Mouse (Mus musculus) myocyte (in vitro differentiated cells): ENCODE results near the gene Ptpn12. TPM values are rescaled to one million over a fixed set of nuclear protein-coding genes. Genes with fewer than 3 reads are reported as not detected.
A peak's percentile ranks its signal among the peaks of the same experiment; 100 is the strongest.

Experiments used
- H3K27me3 ChIP-seq: one replicate; pipeline ENCODE4 v1.6.1; 2011; ENCODE audit not compliant: control insufficient read depth, insufficient read depth, insufficient read length
- H3K36me3 ChIP-seq: one replicate; pipeline ENCODE4 v1.6.1; 2011; ENCODE audit not compliant: control insufficient read depth, insufficient read depth
- H3K4me2 ChIP-seq: one replicate; pipeline ENCODE4 v1.6.1; 2011; ENCODE audit warnings: low read depth, control low read depth
- H3K4me3 ChIP-seq: one replicate; pipeline ENCODE4 v1.5.1; 2011; ENCODE audit warnings: mild to moderate bottlenecking, control low read depth, moderate library complexity
- H3K79me2 ChIP-seq: one replicate; pipeline ENCODE4 v1.6.1; 2011; ENCODE audit not compliant: control insufficient read depth, insufficient read depth
- H3ac ChIP-seq: one replicate; pipeline ENCODE4 v1.6.1; 2011; ENCODE audit not compliant: control insufficient read depth, insufficient read length
- CEBPB ChIP-seq: IDR thresholded peaks from 2 replicates; pipeline ENCODE4 v1.6.1; 2011; ENCODE audit warnings: mild to moderate bottlenecking, moderate library complexity; ENCODE audit not compliant: poor library complexity, insufficient read depth, severe bottlenecking
- E2F4 ChIP-seq: IDR thresholded peaks from one replicate; pipeline ENCODE4 v1.6.1; 2011; ENCODE audit warnings: mild to moderate bottlenecking, control low read depth, moderate library complexity; ENCODE audit not compliant: insufficient read depth
- MAX ChIP-seq: IDR thresholded peaks from one replicate; pipeline ENCODE4 v1.6.1; 2011; ENCODE audit warnings: low read depth, mild to moderate bottlenecking, control low read depth
- MYOD1 ChIP-seq, 3 experiments: IDR thresholded peaks; one replicate each; pipeline ENCODE4 v1.6.1; 2011; ENCODE audit warnings: control low read depth in 2 of 3, low read depth in 2 of 3, mild to moderate bottlenecking in 2 of 3, moderate library complexity in 1 of 3; ENCODE audit not compliant: insufficient read length in 2 of 3, control insufficient read depth in 1 of 3
- MYOG ChIP-seq, 3 experiments: IDR thresholded peaks; one replicate each; pipeline ENCODE4 v1.6.1; 2011; ENCODE audit warnings: control low read depth in 2 of 3, low read depth in 2 of 3, mild to moderate bottlenecking in 2 of 3; ENCODE audit not compliant: insufficient read length in 2 of 3, control insufficient read depth in 1 of 3, insufficient read depth in 1 of 3
- POLR2A ChIP-seq: IDR thresholded peaks from one replicate; pipeline ENCODE4 v1.6.1; 2011; ENCODE audit warnings: low read depth, mild to moderate bottlenecking, control low read depth, moderate library complexity; ENCODE audit not compliant: insufficient read length
- POLR2AphosphoS2 ChIP-seq: IDR thresholded peaks from one replicate; pipeline ENCODE4 v1.6.1; 2011; ENCODE audit warnings: low read depth, control low read depth; ENCODE audit not compliant: insufficient read length
- REST ChIP-seq: IDR thresholded peaks from one replicate; pipeline ENCODE4 v1.6.1; 2011; ENCODE audit warnings: mild to moderate bottlenecking, control low read depth, moderate library complexity; ENCODE audit not compliant: insufficient read depth, insufficient read length
- SRF ChIP-seq: IDR thresholded peaks from one replicate; pipeline ENCODE4 v1.6.1; 2011; ENCODE audit warnings: low read depth; ENCODE audit not compliant: control insufficient read depth, insufficient read length
- TCF12 ChIP-seq: IDR thresholded peaks from one replicate; pipeline ENCODE4 v1.6.1; 2011; ENCODE audit warnings: mild to moderate bottlenecking, control low read depth; ENCODE audit not compliant: poor library complexity, insufficient read depth, severe bottlenecking
- TCF3 ChIP-seq: IDR thresholded peaks from one replicate; pipeline ENCODE4 v1.6.1; 2011; ENCODE audit warnings: low read depth, control low read depth; ENCODE audit not compliant: insufficient read length
- USF1 ChIP-seq: IDR thresholded peaks from one replicate; pipeline ENCODE4 v1.6.1; 2011; ENCODE audit warnings: low read depth, mild to moderate bottlenecking, control low read depth, moderate library complexity
- polyA plus RNA-seq: library from polyadenylated mRNA; unstranded; fragments of >200 nt; fragmentation: generic; extraction: Trizol; gene quantifications from one replicate; pipeline ENCODE4 v1.2.1, GENCODE M21; 2012; ENCODE audit warnings: missing spikeins

The Ptpn12 gene
- polyA plus RNA-seq, 1 experiment, result 23.2 TPM

DNA sequence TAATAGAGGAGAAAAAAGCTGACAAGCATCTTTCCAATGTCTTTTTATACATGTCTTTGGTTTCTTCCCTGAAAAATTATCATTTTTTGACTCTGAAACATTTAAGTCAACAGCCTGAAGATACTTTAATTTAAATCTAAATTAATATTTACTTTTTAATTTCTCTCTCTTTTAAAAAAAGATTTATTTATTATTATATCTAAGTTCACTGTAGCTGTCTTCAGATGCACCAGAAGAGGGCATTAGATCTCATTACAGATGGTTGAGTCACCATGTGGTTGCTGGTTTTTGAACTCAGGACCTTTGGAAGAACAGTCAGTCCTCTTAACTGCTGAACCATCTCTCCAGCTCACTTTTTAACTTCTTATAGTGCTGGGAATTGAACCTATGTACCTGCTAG lies 44.8 kb downstream of the Ptpn12 start:
- H3K79me2 ChIP-seq, result no peaks in the 10 kb centered on the region
- no peak overlapping the region for H3K4me2 ChIP-seq
- TF ChIP-seq TCF12 (no peak), MYOG (IDR thresholded peaks at IDR 0.05; ENCODE audit: control insufficient read depth in 1 of 3, insufficient read depth in 1 of 3, insufficient read length in 2 of 3, low read depth in 2 of 3) (no peak), MAX (no peak), POLR2A (no peak), MYOD1 (IDR thresholded peaks at IDR 0.05; ENCODE audit: control insufficient read depth in 1 of 3, insufficient read length in 2 of 3, low read depth in 2 of 3) (no peak), TCF3 (no peak), POLR2AphosphoS2 (no peak), USF1 (no peak), REST (no peak), SRF (no peak)
- H3K27me3 ChIP-seq, result no peaks in the 10 kb centered on the region
- H3ac ChIP-seq, result no peak overlapping the region
- H3K4me3 ChIP-seq, result no peak overlapping the region
- peaks cover 74% of the 10 kb centered on the region for H3K36me3 ChIP-seq

DNA sequence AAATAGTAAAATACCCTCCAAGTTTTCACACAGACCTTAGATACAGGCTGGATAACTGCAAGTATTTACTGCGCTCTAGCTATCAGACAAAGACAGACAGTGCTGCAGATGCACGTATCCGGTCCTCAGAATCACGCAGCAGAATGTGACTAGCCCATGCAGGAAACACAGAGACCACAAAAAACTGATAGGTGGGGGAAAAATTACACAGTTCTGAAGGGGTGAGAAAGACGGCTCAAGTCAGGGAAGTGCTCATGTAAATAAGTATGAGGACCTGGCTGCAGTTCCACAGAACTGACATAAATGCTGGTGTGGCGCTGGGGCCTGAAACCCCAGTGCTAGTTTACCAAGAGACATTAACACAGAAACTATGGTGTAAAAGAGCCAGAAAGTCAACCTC lies 53.0 kb downstream of the Ptpn12 start:
- Histone ChIP-seq H3K36me3 (peaks cover 77% of the 10 kb centered on the region), H3K4me2 (no peak overlapping the region)

DNA sequence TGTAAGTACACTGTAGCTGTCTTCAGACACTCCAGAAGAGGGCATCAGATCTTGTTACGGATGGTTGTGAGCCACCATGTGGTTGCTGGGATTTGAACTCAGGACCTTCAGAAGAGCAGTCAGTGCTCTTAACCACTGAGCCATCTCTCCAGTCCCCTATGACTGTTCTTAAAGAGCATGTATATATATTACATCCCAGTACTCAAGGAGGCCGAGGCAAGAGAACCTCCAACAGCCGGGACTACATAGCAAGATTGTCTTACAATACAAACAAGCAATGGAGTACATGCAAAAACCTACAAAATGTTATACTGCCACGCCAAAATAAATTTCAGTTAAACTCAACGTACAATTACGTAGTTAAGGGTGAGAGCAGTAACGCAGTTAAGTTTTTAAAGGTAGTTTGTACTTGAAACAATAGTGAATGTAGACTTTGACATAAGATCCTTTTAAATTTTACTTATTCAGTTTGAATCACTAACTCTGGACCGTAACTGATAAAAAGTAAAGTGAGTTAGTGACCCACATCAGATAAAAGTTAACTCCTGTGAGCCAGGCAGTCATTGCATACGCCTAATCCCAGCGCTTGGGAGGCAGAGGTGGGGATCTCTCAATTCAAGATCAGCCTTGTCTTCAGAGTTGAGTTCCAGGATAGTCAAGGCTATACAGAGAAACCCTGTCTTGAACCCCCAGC lies 53.9 kb downstream of the Ptpn12 start:
- TF ChIP-seq SRF, result no peak
- TF ChIP-seq POLR2AphosphoS2, result no peak
- no peak for TF ChIP-seq USF1
- TF ChIP-seq POLR2A, result no peak
- TF ChIP-seq CEBPB, result no peak
- no peak for TF ChIP-seq TCF12
- TF ChIP-seq MAX, result no peak
- no peak for TF ChIP-seq E2F4
- TF ChIP-seq REST, result no peak
- TF ChIP-seq TCF3, result no peak
- no peak for TF ChIP-seq MYOG (IDR thresholded peaks at IDR 0.05; ENCODE audit: control insufficient read depth in 1 of 3, insufficient read depth in 1 of 3, insufficient read length in 2 of 3, low read depth in 2 of 3)
- TF ChIP-seq MYOD1 (IDR thresholded peaks at IDR 0.05; ENCODE audit: control insufficient read depth in 1 of 3, insufficient read length in 2 of 3, low read depth in 2 of 3), result no peak
- Histone ChIP-seq H3K4me2 (no peak overlapping the region), H3K27me3 (no peaks in the 10 kb centered on the region)

More for the DNA sequence above, 53.0 kb downstream of the Ptpn12 start:
- no peaks in the 10 kb centered on the region for H3K27me3 ChIP-seq
- H3K4me3 ChIP-seq, result no peak overlapping the region
- no peaks in the 10 kb centered on the region for H3K79me2 ChIP-seq
- no peak overlapping the region for H3ac ChIP-seq
- TF ChIP-seq CEBPB, result no peak
- no peak for TF ChIP-seq POLR2AphosphoS2
- TF ChIP-seq TCF12, result no peak
- no peak for TF ChIP-seq REST
- TF ChIP-seq E2F4, result no peak
- no peak for TF ChIP-seq MAX
- TF ChIP-seq MYOG (IDR thresholded peaks at IDR 0.05; ENCODE audit: control insufficient read depth in 1 of 3, insufficient read depth in 1 of 3, insufficient read length in 2 of 3, low read depth in 2 of 3), result no peak
- no peak for TF ChIP-seq USF1
- TF ChIP-seq MYOD1 (IDR thresholded peaks at IDR 0.05; ENCODE audit: control insufficient read depth in 1 of 3, insufficient read length in 2 of 3, low read depth in 2 of 3), result no peak
- no peak for TF ChIP-seq TCF3
- no peak for TF ChIP-seq POLR2A
- no peak for TF ChIP-seq SRF

DNA sequence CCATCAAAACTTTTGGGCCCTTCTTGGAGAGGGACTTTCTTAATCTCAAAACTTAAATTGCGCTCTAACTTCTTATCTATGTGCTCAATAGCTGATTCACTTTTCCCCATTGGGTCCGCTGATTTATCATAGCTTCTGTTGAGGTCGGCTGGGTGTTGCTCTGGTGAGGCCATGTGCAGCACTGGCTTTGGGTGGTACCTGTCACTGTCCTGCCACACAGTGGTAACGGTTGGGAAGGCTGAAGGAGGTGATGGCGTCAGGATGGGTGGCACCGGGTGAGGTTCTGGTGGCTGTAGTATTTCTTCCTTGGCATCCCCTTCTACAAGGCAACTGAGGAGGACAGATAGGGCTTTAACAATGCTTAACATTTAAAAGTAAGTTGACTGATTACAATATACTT lies 57.3 kb downstream of the Ptpn12 start:
- no peaks in the 10 kb centered on the region for H3K79me2 ChIP-seq
- H3K4me2 ChIP-seq, result no peak overlapping the region
- no peaks in the 10 kb centered on the region for H3K27me3 ChIP-seq
- peaks cover 89% of the 10 kb centered on the region for H3K36me3 ChIP-seq
- no peak overlapping the region for H3ac ChIP-seq
- no peak overlapping the region for H3K4me3 ChIP-seq
- TF ChIP-seq POLR2A (peak; percentile 25), REST (no peak), MYOD1 (IDR thresholded peaks at IDR 0.05; ENCODE audit: control insufficient read depth in 1 of 3, insufficient read length in 2 of 3, low read depth in 2 of 3) (no peak), POLR2AphosphoS2 (peak; percentile 36), E2F4 (no peak)

More for the DNA sequence above, 53.9 kb downstream of the Ptpn12 start:
- no peaks in the 10 kb centered on the region for H3K79me2 ChIP-seq
- H3ac ChIP-seq, result no peak overlapping the region
- no peak overlapping the region for H3K4me3 ChIP-seq
- H3K36me3 ChIP-seq, result peaks cover 82% of the 10 kb centered on the region

DNA sequence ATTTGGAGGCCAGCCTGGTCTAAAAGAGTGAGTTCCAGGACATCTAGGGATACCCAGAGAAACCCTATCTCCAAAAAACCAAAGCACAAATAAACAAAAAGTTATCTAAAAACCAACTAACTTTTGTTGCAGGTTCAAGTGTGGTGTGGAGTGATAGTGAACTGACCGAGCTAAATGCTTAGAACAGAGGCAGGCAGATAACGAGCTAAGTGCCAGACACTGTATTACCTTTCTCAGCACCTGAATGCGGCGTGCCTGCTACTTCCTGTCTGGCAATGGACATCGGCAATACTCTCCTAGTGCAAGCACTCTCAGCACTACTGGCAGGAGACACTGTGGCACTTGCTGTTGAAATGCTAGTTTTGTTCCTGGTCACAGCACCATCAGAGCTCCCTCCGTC lies 58.2 kb downstream of the Ptpn12 start:
- Histone ChIP-seq H3ac (no peak overlapping the region), H3K4me2 (no peak overlapping the region), H3K4me3 (no peak overlapping the region), H3K36me3 (peaks cover 85% of the 10 kb centered on the region), H3K27me3 (no peaks in the 10 kb centered on the region), H3K79me2 (no peaks in the 10 kb centered on the region)
- TF ChIP-seq USF1, result no peak
- TF ChIP-seq POLR2A, result no peak
- no peak for TF ChIP-seq MYOG (IDR thresholded peaks at IDR 0.05; ENCODE audit: control insufficient read depth in 1 of 3, insufficient read depth in 1 of 3, insufficient read length in 2 of 3, low read depth in 2 of 3)
- TF ChIP-seq REST, result no peak
